In genomic region chr7:40086236-40086635, GRCm38 (mm10) we compare ENCODE assay signal across 8 mouse cellular contexts.
DNase-seq lines count a peak whose midpoint lies in the region; ATAC-seq lines count a peak whose summit lies in the region.

No protein-coding gene starts in this region.

- H3K27me3 ChIP-seq in embryonic facial prominence, embryonic 14.5 days (replicated peaks; ENCODE audit: control insufficient read depth, insufficient read depth, low read length) = no peaks in the 10 kb centered on the region

- H3K4me1 ChIP-seq in embryonic facial prominence, embryonic 14.5 days (ENCODE audit: control insufficient read depth, insufficient read depth, low read length) = no peaks in the 10 kb centered on the region

- no peaks in the 10 kb centered on the region for H3K36me3 ChIP-seq in embryonic facial prominence, embryonic 14.5 days (ENCODE audit: control insufficient read depth, insufficient read depth, low read length)

- peak; percentile 54 to 60 for DNase-seq in cerebellum, postnatal 10 days
- no peak for DNase-seq in cerebellum, adult 18-20 months
- peak; percentile 13 to 20 for DNase-seq in layer of hippocampus, postnatal 10 days (ENCODE audit: low spot score in 2 of 2)
- no peak for DNase-seq in layer of hippocampus, postnatal 14 days (ENCODE audit: low spot score in 2 of 2)
- DNase-seq in ES-CJ7 (ENCODE audit: low read depth, low spot score) = peak; percentile 2
- peak; percentile 3 for DNase-seq in embryonic facial prominence, embryonic 14.5 days (ENCODE audit: low spot score)
- DNase-seq in thymus, postnatal 36 days = no peak

- no peak overlapping the region for H3K4me3 ChIP-seq in embryonic facial prominence, embryonic 14.5 days (ENCODE audit: low read depth, low read length)

- H3K27ac ChIP-seq in embryonic facial prominence, embryonic 14.5 days (replicated peaks; ENCODE audit: low read depth, low read length) = no peak overlapping the region

- ATAC-seq in embryonic facial prominence, embryonic 14.5 days (ENCODE audit: low read depth) = no peak
- ATAC-seq in activated CD4-positive, CD25-positive, alpha-beta regulatory T cell, adult 4 months = no peak

- H3K4me2 ChIP-seq in embryonic facial prominence, embryonic 14.5 days (ENCODE audit: low read depth, low read length) = no peak overlapping the region

- no peaks in the 10 kb centered on the region for H3K9me3 ChIP-seq in embryonic facial prominence, embryonic 14.5 days (ENCODE audit: control insufficient read depth, low read length)

- H3K9ac ChIP-seq in embryonic facial prominence, embryonic 14.5 days (ENCODE audit: low read depth, low read length) = no peak overlapping the region

- WGBS in embryonic facial prominence, embryonic 14.5 days = 58% methylated on average over 2 of the region's 2 CpGs

Comparison
In these comparisons a context has a peak if more than half of its experiments do, and no peak if none do; other contexts are left out.
1. DNase-seq: peak in cerebellum, postnatal 10 days (2 of 2), layer of hippocampus, postnatal 10 days (2 of 2), ES-CJ7 (single experiment) and embryonic facial prominence, embryonic 14.5 days (single experiment); none in cerebellum, adult 18-20 months (0 of 2), layer of hippocampus, postnatal 14 days (0 of 2) and thymus, postnatal 36 days (0 of 2).